Mouse (Mus musculus) kidney, adult 18-20 months (tissue): ENCODE data around the gene Camk1d.

Experiments
- DNase-seq: peaks from one replicate; pipeline ENCODE4 v3.0.0; 2021

Gene Camk1d

DNA sequence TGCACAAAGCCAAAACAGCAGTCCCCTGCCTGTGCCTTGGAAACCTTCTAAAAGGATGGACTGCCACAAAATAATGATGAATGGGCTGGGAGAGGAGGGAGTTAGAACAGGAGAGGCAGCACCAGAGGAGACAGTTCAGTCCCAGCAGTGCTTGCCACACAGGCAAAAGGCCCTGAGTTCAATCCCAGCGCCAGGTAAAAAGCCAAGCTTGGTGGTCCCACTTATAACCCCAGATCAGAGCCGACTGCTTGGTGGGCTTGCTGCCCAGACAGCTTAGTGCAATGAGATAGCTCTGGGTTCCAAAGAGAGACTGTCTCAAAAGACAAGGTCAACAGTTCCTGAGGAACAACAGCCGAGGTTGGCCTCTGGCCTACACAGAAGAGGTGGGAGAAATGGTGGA is 58.0 kb downstream of the Camk1d start:
- no peak for DNase-seq

DNA sequence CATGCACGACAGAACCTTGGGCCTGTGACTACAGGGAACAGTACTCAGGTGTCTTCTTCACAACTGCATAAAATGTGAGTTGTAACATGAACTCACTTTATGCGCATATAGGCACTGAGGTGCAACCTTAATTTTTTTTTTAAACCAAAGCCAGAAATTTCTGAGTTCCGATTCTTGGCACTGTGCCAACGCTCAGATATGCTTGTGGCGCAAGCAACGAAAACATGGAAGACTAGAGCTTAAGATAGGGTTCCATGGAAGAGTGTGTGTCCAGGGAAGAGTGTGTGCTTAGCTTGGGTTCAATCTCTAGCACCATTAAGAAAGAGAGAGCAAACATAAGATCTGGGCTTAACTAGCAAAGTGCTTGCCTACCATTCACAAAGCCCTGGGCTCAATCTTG is 62.2 kb downstream of the Camk1d start:
- DNase-seq, result no peak

DNA sequence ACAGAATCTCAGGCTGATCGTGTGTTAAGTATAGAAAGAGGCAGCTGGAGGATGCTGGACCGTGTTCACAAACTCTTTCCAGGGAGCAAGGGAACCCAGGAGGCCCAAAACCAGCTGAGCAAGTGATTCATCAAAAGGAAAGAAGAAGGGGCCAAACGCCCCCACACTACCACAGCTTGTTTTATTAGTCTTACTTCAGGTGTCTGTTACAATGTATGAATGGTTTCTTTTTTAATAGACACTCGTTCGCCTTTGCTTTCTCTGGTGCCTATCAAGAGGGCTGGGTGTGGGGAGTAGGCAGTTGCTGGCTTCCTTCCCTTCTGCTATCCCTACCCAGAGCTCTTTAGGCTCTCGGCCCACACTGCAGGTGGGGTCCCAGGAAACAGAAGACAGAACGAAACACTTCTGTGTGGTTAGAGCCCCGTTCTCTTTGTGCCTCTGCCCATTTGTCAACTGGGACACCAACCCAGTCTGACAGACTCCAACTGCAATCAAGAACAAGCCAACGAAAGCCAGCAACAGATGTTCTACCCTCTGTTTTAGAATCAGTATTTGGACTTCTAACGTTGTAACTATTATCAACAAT is 62.9 kb downstream of the Camk1d start:
- DNase-seq, result no peak

DNA sequence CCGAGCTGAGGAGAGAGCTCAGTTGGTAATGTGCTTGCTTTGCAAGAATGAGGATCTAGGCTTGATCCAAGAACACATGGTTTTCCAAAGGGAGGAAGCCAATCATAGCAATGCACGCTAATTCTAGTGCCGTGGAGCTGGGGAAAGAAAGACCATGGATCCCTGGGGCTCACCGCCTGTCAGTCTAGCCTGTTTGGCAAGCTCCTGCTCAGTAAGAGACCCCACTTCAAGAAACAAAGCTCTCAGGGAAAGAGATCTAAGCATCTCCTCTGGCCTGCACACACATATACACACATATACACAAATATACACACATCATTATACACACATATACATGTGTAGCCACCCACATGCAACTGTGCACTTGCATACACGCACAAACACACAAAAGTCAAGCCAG is 65.1 kb downstream of the Camk1d start:
- DNase-seq, result no peak

DNA sequence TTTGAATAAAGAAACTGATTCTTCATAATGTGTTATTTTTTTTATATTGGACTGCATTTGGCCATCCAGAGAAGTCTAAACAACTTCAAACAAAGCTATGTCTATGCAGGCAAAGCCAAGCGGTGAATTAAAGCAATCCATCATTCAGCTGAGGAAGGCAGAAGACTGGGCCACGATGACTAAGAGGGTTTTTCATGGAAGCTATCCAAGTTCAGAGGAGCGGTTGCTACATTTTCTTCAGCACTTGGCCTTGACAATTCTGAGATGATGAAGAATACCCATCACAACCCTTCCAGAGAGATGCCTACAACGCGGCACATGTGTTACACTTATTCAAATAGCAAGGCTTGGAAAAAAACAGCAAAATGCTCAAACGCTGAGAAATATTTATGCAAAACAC is 65.6 kb downstream of the Camk1d start:
- DNase-seq, result no peak

DNA sequence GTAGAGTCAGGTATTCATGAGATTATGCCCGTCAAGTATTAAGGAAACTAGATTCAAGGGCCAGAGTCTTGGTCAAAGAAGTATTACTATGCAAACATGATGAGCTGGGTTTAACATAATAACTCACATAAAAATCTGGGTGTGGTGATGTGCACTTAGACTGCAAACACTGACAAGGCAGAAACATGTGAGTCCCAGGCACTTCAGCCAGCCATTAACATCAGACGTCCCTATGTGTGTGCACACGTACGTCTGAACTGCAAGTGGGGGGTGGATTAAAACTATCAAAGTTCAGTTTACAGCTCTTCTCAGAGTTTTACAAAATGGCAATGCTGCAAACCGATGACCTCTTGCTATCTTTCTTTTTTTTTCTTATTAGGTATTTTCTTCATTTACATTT is 68.0 kb downstream of the Camk1d start:
- no peak for DNase-seq

DNA sequence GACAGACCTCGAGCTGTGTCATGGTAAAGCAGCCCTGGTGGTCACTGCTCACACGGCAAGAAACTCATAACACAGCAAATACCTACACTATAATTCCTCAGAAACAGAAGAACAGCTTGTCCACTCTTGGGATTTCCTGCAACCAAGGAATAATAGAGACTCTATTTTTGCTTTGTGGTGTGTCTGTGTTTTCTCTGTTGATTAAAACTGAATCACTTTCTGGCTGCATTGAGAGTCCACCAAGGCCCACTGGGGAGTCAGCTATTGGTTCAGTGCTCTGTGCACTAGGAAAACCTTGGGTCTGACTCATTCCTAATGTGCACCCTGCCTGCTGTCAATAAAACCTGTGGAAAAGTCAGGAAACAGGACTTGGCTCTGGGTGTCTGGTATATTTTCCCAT is 68.7 kb downstream of the Camk1d start:
- DNase-seq, result no peak

DNA sequence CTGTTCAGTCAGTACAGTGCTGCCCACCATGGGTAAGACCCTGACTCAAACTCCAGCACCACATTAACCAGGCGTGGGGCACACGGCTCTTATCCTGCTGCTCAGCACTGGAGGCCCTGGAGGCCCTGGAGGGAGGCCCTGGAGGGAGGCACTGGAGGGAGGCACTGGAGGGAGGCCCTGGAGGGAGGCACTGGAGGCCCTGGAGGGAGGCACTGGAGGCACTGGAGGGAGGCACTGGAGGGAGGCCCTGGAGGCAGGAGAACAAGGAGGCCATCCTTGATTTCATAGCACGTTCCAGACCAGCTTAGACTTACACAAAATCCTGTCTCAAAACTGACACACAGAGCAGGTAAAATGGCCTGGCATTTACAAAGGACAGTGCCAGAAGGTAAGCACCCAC is 70.4 kb downstream of the Camk1d start:
- DNase-seq, result no peak

DNA sequence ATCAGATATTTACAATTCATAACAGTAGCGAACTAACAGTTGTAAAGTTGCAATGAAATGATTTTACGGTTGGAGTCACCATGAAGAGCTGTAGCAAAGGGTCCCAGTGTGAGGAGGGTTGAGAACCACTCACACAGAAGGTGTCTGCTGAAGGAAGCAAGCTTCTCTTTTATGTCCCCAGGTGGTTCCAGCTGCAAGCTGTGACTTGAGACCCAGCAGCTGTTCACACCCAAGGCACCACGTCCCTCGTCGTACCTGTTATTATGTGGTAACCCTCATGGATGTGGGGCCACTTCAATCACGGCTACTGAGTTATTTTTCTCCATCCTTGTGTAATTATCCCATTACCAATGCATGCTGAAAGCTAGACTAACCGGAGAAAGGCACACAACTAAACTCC is 71.1 kb downstream of the Camk1d start:
- DNase-seq, result no peak

DNA sequence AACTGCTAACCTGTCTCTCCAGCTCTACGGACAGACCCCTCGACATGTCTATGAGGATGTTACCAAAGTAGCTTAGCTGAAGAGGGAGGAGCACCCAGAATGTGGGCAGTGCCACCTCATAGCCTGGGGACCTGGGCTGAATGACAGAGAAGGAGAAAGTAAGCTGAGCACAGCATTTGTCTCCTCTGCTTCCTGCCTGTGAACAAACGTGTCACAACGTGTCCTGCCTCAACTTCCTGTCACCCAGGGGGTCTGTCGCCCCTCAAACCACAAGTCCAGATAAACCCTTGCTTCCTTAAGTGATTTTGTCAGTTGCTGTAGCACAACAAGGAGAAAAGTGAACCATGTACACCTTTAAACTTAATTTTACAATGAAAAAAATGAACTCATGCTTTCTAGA is 71.7 kb downstream of the Camk1d start:
- DNase-seq, result no peak

DNA sequence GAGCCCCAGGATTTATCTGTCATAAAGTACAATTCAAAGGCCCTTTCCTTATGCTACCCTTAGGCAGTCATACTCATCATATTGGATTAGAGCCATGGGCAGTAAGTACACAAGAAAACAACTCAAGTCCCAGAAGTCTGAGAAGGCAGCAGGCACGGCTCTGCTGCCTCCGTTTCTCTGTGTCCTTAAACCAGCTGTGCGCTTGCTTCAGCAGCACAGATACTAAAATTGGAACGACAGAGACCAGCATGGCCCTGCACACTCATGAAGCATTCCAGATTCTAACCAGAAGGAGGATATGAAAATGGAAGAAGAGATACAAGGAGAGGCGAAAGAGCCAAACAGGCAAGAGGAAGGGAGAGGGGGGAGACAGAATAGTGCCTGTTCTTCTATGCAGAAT is 72.6 kb downstream of the Camk1d start:
- no peak for DNase-seq

DNA sequence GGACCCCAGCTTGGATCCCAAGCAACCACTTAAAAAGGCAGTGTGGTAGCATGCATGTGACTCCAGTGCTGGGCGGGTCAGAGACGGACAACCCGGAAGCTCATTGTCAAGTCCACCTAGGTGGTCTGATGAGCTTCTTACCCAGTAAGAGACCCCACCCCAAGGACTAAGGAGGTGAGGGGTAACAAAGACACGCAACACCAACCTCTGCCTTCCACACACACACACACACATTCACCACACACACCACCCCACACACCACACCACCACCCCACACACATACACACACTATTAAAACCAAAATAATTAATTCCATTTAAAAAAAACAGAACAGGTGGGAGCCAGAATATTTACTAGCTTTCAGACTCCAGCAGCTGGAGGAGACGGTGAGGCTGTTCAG is 73.7 kb downstream of the Camk1d start:
- DNase-seq, result no peak

DNA sequence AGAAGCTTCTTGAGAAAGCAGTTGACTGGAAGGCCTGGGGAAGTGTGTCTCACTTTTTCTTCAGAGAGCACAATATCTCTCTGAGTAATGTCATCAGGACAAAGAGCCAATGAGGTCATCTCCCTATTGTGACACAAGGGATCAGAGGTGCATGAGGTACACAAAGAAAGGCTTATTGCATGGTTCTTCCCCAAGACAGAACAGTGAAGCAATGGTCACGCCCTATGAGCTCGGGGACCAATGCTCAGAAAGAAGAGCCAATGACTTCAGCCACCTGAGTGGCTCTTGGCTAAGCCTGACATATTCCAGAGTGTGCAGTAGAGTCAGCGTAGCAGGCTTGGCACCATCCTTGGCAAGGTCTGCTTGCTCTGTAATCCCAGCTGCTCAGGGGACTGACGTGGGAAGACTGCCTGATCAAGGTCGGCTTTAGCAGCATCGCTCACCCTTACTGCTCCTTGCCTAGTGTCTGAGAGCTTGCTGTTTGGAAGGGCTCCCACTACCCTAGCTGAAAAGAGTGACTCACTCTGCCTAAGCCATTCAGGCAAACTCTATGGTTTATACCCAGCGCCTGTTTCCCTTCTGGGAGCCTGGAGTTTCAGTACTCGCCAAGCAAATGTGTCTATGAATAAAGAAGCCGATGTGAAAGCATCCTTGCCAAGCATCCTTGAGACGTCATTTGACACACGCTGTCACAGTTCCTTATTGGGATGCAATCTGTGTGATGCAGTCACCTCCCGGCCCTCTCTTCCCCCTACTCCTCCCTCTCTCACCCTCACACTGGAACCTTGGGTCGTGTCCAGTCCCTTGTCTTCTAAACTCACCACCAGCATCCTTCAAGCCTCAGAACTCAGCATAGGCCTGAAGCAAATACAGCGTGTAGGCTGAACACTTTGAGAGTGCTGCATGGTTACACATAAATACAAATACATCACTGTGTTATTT is 77.2 kb downstream of the Camk1d start:
- DNase-seq, result no peak

DNA sequence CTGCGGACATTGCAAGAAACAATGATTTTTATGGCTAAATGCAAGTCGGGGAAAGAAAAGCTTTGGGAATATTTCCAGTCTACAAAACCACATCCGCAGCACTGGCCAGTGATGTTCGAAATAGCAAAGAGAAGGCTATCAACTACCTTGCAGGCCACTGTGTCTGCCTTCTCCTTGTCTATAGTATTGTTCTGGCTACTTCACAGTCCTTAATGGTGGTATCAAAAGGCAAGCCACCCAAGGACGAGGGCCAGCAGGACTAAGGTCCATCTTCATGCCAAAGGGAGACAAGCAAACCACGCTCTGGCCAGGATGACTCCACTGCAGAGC is 82.0 kb downstream of the Camk1d start:
- DNase-seq, result no peak

DNA sequence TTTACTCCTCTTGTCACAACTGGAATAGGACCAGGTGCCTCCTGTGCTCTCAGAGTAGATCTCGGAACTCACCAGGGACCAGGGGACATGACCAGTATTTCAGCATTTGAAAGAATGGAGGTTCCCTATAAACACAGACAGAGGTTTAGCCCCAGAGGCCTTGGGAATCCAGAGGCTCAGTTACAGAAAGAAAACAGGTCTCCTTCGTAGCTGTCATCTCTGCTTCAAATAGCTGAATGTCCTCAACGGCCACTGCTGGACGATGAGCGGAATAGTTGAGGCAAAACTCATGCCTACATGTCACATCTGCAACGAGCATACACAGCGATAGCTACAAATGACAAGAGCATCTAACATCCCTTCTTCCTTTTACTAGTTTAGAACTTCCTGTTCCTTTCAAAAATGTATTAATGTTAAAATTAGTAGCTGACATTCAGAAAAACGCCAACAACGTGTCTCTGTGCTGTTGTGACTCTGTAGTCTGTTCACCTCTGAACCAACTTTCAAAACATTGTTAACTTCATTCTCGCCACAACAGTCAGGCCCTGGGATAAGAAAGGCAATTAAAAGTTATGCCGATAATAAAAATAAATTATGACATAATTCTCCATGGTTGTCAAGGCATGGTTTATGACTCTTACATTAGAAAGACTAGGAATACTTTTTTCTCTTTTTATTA is 82.5 kb downstream of the Camk1d start:
- DNase-seq, result no peak

DNA sequence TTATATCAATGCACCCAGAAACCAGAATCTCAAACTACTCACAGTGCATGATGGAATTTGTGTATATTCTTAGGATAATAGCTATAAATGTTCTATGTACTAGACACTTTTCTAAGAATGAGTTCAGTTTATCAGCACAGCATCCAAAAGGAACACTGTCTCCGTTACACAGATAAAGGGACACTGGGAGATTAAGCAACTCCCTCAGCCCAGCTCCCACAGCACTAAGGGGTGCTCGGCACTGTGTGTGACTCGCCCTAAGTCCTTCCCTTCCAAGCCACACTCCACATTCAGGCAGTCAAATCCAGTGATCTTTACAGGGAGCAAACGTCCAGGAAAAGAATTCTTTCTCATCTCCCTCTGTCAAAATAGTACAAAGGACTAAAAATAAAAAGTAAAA is 83.6 kb downstream of the Camk1d start:
- no peak for DNase-seq

DNA sequence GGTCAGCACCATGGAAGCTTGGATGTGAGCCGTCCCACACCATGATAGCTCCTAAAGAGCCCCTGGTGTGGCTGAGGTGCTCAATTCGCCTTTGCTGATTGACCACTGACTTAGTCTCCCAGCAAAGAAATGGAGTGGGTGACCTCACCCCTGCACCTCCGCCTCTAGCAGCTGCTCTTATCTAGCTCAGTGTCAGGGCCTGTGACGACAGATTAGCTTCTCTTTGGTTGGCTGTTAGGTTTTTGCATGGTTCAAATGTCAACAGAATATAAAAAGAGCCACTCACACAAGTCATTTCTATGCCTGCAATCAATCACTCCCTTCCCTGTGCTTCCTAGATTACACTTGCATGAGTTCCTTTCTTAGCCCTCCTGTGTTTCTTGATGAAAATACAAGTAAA is 89.9 kb downstream of the Camk1d start:
- DNase-seq, result no peak

DNA sequence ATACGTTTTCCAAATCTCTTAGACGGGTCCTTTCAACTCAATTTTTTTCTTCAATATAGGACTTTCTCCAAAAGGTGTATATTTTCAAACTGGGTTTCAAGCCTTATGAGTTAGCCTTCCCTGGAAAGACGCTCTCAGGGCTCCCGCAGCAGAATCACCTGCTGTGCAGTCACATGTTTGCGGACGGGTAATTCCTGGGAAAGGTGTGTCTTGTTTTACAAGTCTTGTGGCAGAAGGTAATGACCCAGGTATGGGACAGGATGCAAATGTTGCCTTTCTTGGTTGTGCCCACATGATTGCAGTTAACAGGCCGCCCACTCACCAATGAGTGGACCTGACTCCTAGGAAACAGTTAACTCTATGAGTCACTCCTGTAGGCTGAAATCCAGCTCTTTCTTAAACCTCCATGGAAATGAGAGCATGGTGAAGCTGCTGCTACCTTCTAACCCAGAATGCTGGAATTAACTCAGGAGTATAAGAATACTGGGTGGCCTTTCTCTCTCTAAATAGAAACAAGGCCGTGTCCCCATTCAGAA is 95.9 kb downstream of the Camk1d start:
- no peak for DNase-seq

DNA sequence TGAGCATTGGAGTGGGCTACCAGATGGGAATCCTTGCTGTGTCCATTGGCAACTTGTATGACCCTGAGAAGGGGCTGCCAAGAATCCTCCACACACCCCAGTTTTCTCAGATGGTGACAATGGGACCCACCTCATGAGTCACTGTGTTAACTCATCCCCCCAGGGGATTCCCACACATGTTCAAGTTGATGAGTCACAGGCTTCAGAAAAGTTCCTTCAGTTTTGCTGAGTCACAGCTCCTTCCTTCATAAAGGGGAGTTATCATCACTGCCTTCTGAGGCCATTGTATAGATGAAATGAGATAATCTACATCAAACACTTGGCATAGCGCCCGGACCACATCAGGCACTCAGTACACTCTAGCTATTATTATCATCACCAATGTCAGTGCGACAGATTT is 99.4 kb downstream of the Camk1d start:
- DNase-seq, result no peak

DNA sequence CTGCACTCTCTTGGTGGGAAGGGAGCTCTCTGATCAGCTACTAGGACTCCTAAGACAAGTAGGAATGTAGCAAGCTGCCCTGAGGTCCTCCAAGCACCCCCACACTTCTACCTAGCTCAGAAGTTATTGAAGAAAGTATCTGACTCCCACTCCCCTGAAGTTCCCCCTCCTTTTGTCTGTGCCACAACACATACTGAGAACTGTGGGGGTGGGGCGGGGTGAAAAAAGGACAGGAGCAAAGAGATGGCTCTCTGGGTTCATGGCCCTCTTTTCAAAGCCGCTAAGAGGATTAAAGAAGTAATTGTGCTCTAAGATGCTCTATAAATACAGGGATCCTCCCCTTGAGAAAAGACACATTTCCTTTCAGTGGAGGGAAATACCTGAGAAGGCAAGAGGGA is 100.0 kb downstream of the Camk1d start:
- DNase-seq, result no peak

DNA sequence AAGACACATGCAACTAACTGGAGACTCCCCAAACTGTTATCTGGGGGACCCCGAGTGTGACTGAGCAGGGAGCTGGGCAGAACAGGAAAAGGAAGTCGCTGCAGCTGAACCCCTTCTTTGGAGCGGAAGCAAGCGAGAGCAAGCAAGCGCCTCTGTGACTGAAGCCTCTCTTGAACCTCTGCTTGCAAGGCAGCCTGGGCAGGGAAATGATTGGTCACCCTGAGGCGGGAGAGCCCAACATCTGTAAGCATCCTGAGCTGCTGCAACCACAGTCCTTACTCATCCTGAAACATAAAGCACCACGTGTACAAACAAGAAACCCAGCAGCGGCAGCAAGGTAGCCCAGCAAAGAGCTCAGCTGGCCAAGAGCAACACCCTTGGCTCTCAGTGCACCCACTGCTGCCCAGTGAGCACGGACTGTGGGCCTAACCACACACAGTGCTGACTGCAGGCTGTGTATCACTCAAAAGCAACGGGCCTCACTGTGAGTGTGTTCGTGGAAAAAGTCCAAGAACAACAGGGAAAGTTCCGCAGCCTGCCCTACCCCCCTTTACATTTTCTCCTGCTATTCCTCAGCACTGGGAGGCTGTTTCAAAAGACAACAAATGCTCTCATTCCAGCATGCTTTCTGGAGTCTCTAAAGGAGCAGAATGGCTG is 100.5 kb downstream of the Camk1d start:
- no peak for DNase-seq

DNA sequence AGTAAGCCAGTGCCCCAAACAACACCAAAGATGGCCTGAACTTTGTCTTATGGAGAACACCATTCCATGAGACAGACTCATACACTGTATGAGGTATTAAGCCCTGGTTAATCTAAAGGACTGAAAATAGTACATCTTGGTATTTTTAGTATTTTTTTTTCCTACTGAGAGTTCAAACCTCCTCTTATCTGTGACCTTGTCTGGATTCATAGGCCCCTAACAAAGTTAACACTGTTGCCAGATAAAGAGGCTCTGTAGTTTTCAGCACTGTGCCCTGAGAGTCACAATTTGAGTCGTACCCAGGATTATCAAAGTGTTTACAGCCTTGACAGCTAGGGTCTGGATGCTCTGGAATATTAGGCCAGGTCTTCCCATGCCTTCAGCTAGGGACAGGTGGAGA is 102.7 kb downstream of the Camk1d start:
- no peak for DNase-seq

DNA sequence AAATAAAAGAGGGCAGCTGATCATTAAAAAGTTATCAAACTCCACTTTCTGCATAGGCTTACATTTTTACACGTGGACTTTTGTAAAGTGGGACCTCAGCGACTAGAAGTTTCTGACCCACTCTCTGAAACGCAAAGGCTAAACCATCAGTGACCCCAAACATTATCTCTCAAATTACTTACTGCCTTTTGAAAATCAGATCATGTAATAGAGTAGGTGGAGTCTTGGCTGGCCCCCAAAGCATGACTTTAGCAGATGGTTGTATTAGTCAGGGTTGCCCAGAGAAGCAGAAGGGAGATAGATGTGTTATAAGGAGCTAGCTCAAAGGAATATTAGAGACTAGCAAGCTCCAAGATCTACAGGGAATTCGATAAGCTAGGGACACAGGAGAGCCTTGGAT is 103.8 kb downstream of the Camk1d start:
- no peak for DNase-seq
